Mouse (Mus musculus) urinary bladder, postnatal 14 days (tissue): ENCODE data around the gene Gm27027.

Experiments
- DNase-seq: peaks from one replicate; pipeline ENCODE4 v3.0.0; 2021; ENCODE audit warnings: low spot score

The Gm27027 gene

DNA sequence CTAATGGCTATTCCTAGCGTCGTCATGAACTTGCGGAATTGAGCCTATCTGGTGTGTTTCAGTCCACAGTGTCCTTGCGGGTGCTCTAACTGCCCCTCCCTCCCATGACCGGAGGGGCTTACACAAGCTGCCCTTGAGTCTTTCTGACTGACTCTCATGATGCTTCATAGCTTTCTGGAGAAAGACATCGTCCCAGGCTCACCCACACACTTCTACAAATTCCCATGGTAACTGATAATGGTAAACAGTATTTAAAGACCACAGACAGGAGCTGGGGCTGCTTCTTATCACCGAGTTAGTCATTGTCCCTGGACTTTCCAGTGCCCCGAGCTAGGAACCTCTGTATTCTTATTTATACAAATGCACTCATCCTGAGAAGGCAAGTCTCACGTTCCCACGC, 67.3 kb downstream of the Gm27027 start:
- DNase-seq: no peak

DNA sequence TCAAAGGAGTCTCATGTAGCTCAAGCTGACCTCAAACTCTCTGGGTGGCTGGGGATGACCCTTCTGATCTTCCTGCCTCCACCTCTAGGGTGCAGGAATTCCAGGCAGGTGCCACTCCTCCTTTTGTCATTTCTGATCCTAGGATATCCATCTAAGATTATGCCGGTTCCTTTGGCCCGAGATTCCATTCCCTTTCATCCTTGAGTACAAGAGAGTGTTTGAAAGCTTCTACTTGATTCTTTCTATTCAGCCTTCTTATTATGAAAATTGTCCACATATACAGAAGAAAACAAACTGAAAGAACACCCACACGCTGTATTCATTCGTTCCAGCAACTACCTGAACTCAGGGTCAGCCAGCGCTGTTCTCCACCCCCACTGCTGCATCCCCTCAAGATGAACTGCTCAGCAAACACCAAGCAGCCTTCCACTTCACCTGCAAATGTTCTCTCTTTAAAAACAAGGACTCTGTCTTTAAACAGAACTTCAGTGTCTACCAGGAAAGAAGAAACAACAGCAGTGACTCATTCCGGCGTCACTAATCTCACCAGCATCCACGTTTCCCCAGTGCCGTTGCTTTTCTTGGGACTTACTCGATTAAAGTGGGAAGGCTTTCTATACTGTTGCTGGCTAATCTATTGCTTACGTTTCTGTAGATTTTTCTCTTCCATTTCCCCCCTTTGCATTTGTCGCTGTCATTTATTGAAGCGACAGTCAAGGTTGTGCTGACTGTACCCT, 68.3 kb downstream of the Gm27027 start:
- no peak for DNase-seq

DNA sequence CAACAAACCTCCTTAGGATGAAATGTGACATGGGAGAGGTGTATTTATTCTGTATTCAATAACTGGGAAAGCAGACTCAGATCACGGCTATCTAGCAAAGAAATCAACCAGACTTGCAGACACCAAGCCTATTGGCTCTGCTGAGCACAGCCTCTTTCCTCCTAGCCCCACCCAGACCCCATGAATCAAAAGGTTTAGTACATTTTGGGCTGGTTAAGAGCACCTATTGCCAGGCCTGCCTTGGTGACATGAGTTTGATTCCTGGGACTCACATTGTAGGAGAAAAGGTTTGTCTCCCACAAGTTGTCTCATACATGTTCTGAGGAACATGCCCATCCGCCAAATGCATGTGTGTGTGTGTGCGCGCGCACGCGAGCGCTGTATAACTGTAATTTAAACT, 70.0 kb downstream of the Gm27027 start:
- DNase-seq: no peak

DNA sequence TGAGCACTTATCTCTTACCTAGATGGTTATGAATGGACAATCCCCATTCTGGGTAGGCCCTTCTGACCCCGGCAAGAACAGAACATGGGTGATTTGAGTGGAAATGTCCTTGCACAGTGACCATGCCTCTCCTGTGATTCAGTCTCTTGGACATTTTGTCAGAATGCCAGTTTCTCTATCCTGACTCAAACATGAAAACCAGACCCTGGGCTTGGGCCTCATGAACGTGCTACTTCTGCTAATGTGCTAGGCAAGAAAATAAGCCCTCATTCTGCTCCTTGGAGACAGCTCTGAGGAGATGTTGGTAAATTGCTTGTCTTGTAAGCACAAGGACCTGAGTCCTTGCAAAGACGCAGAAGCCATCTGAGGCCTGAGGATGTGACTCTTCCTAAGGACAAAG, 77.1 kb downstream of the Gm27027 start:
- DNase-seq: no peak

DNA sequence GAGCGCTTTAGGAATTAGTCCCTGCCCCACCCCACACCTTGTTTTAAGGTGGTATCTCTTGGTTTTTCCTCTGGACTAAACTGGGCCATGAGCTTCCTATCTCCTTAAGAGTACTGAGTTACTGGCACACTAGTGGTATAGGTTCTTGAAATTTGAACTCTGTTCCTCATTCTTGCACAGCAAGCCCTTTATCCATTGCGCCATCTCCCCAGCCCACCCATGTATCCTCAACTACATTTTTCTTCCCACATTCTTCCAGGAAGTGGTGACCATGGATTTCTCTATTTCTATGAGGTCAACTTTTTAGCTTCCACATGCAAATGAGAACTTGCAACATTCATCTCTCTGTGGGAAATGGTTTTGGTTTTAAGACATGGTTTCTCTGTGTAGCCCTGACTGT, 82.6 kb downstream of the Gm27027 start:
- no peak for DNase-seq

DNA sequence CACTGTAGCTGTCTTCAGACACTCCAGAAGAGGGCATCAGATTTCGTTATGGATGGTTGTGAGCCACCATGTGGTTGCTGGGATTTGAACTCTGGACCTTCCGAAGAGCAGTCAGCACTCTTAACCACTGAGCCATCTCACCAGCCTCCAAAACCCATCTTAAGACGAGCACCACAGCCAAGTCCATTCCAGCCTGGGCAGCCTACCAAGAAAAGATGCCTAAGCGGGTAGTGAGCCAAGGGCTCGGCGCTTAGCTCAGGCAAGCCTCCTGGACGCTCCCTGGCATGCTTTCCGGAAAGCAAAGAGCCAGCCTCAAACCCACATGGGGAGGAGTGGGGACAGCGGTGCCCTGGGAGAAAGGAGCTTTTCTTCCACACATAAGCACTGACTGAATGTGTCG, 84.2 kb downstream of the Gm27027 start:
- DNase-seq: peak; percentile 29

DNA sequence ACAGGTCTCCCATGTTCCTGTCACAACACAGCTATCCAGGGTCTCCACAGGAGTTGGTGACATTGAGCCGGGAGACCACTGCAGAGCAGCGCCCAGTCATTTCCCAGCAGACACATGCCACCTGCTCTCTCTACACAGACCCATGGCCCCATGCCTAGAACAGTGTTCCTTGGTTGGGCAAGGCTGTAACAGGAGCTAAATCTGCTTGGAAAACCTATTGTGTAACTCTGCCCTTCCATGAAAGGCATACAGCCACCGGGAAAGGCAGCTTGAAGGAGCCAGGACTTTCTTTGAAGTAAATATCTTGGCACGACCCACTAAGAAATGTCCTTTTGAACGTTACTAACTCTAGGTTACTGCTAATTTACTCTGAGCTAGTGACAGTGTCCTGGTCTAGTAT, 86.4 kb downstream of the Gm27027 start:
- DNase-seq: no peak

DNA sequence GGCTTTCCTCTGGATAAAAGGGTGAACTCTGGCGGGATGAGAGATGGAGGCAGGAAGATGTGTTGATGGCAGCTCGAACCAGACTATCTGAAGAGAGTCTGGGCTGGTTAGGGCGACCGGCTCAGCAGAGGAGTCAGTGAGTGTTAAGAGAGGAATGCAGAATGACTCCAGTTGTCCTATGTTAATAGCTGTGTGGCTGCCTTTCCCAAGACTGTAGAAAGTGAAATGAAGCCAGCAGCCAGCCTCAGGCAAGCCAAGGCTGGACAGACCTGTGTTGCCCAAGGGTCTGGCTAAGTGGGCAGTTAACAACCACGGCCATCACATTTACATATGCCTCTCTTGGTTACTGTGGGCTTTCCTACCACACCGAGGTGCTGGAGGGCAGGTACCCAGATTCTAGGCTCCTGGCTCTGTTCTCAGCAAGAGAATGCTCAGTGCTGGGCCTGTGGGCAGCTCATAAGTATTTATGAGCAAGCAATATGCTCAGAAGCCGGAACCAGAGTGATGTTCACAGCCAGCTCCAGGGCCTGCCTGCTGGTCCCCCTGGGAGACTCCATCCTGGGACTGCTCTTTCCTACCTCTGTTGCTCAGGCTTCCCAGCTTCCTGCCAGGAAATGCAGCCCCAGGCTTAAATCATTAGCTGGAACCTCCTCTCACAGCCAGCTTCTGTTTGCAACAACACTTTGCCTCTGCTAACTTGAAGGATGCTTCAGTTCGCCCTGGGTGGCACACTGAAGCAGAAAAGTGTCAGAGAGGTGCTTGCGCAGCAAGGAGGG, 88.4 kb downstream of the Gm27027 start:
- no peak for DNase-seq
